Mouse (Mus musculus) ES-E14 (cell line): Measurements from ENCODE around the gene Epas1. TPM values are rescaled to one million over a fixed set of nuclear protein-coding genes. Genes with fewer than 3 reads are reported as not detected.
A peak's percentile ranks its signal among the peaks of the same experiment; 100 is the strongest.

ENCODE experiments used
- DNase-seq: peaks from one replicate; pipeline ENCODE4 v3.0.0-alpha.2; 2013; ENCODE audit warnings: low read depth, low spot score
- H3K27ac ChIP-seq: 2 replicates; pipeline ENCODE4 v1.5.1; 2012; ENCODE audit warnings: low read depth, mild to moderate bottlenecking, low read length, moderate library complexity, mixed read lengths; ENCODE audit not compliant: poor library complexity, insufficient read depth, severe bottlenecking
- H3K36me3 ChIP-seq: 2 replicates; pipeline ENCODE4 v1.6.1; 2012; ENCODE audit warnings: mild to moderate bottlenecking, low read length, moderate library complexity, mixed read lengths; ENCODE audit not compliant: control insufficient read depth, poor library complexity, insufficient read depth, severe bottlenecking
- H3K4me1 ChIP-seq, 2 experiments: fragments of 150-350 bp in 1 of 2; sonication (generic) in 1 of 2; 2 replicates each; pipeline ENCODE4 v1.6.1; 2012; ENCODE audit warnings: low read length in 2 of 2, mild to moderate bottlenecking in 1 of 2, mixed read lengths in 1 of 2; ENCODE audit not compliant: control insufficient read depth in 2 of 2, insufficient read depth in 2 of 2, poor library complexity in 1 of 2
- H3K4me3 ChIP-seq, 2 experiments: fragments of 150-350 bp in 1 of 2; sonication (generic) in 1 of 2; 2 replicates each; pipeline ENCODE4 v1.5.1; 2012; ENCODE audit warnings: low read length in 2 of 2, low read depth in 1 of 2, mild to moderate bottlenecking in 1 of 2, mixed read lengths in 1 of 2; ENCODE audit not compliant: insufficient read depth in 1 of 2, poor library complexity in 1 of 2, severe bottlenecking in 1 of 2
- H3K9ac ChIP-seq: 2 replicates; pipeline ENCODE4 v1.6.1; 2012; ENCODE audit warnings: low read depth, mild to moderate bottlenecking, low read length, mixed read lengths; ENCODE audit not compliant: poor library complexity, insufficient read depth, severe bottlenecking
- H3K9me3 ChIP-seq: fragments of 150-350 bp; sonication (generic); 2 replicates; pipeline ENCODE4 v1.6.1; 2012; ENCODE audit warnings: low read depth, mild to moderate bottlenecking, low read length; ENCODE audit not compliant: control insufficient read depth, insufficient read depth
- CHD2 ChIP-seq: IDR thresholded peaks from 2 replicates; pipeline ENCODE4 v1.6.1; 2014; ENCODE audit warnings: mild to moderate bottlenecking, low read depth, low read length, inconsistent platforms
- HCFC1 ChIP-seq: IDR thresholded peaks from 2 replicates; pipeline ENCODE4 v1.6.1; 2012; ENCODE audit warnings: low read length, inconsistent platforms, borderline replicate concordance; ENCODE audit not compliant: insufficient read depth
- MAFK ChIP-seq: IDR thresholded peaks from 2 replicates; pipeline ENCODE4 v1.6.1; 2014; ENCODE audit warnings: mild to moderate bottlenecking, low read depth, low read length, inconsistent platforms; ENCODE audit not compliant: insufficient read depth
- ZC3H11A ChIP-seq: IDR thresholded peaks from 2 replicates; pipeline ENCODE4 v1.6.1; 2012; ENCODE audit warnings: low read depth, mild to moderate bottlenecking, inconsistent platforms, low read length, borderline replicate concordance
- ZNF384 ChIP-seq: IDR thresholded peaks from 2 replicates; pipeline ENCODE4 v1.6.1; 2012; ENCODE audit warnings: low read depth, low read length, inconsistent platforms
- in situ Hi-C, 2 experiments: fragments of 600-800 bp; cut with MboI; formaldehyde crosslinking; loops; one replicate each; pipeline ENCODE4 v1.15.1; 2025; ENCODE audit warnings: low sequenced_read_pairs in 2 of 2, inconsistent platforms in 1 of 2; ENCODE audit not compliant: unreplicated experiment in 2 of 2
- total RNA-seq: library from RNA; depleted of rRNA; stranded (reverse); fragments of 300-350 nt; gene quantifications from 2 replicates; pipeline ENCODE4 v1.2.3, GENCODE M21; 2012

The Epas1 gene
- total RNA-seq, 1 experiment, result 9.5 TPM

- Histone ChIP-seq H3K4me1 (peaks cover 13 to 17% of the 10 kb centered on the region in 2 experiments), H3K9ac (no peak overlapping the region), H3K4me3 (no peak overlapping the region), H3K27ac (no peak overlapping the region), H3K9me3 (no peaks in the 10 kb centered on the region), H3K36me3 (peaks cover 4% of the 10 kb centered on the region; the same call in 1 of the 2 replicates)
- no peak for TF ChIP-seq CHD2
- no peak for TF ChIP-seq MAFK
- in situ Hi-C loops, result no loop called here
- no peak for DNase-seq
Measured at GRCm38 (mm10) chr17:86798460-86798859, 45.0 kb downstream of the Epas1 start.

- in situ Hi-C loops, result no loop called here
- Histone ChIP-seq H3K9ac (no peak overlapping the region), H3K27ac (no peak overlapping the region), H3K36me3 (peaks cover 4% of the 10 kb centered on the region; the same call in 1 of the 2 replicates), H3K9me3 (no peaks in the 10 kb centered on the region), H3K4me3 (no peak overlapping the region), H3K4me1 (peaks cover 13 to 17% of the 10 kb centered on the region in 2 experiments)
- no peak for TF ChIP-seq ZNF384
- no peak for TF ChIP-seq CHD2
- TF ChIP-seq MAFK, result no peak
- TF ChIP-seq HCFC1, result no peak
- TF ChIP-seq ZC3H11A, result no peak
- no peak for DNase-seq
Measured at GRCm38 (mm10) chr17:86798951-86799350, 45.5 kb downstream of the Epas1 start.

- H3K4me1 ChIP-seq, result peaks cover 13 to 17% of the 10 kb centered on the region in 2 experiments
- no peak overlapping the region for H3K9ac ChIP-seq
- no peaks in the 10 kb centered on the region for H3K9me3 ChIP-seq
- no peak overlapping the region for H3K27ac ChIP-seq
- TF ChIP-seq MAFK (no peak), CHD2 (no peak), ZNF384 (no peak), ZC3H11A (no peak), HCFC1 (no peak)
- H3K36me3 ChIP-seq, result peaks cover 6% of the 10 kb centered on the region
- H3K4me3 ChIP-seq, result no peak overlapping the region
- in situ Hi-C loops, result no loop called here
- DNase-seq, result no peak
Measured at GRCm38 (mm10) chr17:86800535-86800934, 47.0 kb downstream of the Epas1 start.

- Histone ChIP-seq H3K9me3 (no peaks in the 10 kb centered on the region), H3K9ac (0 out of 2 replicates have a peak overlapping the region, but pooled peaks have one; percentile 4), H3K36me3 (peaks cover 12% of the 10 kb centered on the region), H3K27ac (no peak overlapping the region), H3K4me1 (peaks cover 13 to 17% of the 10 kb centered on the region in 2 experiments), H3K4me3 (no peak overlapping the region)
- TF ChIP-seq ZC3H11A (no peak), MAFK (no peak), ZNF384 (no peak), CHD2 (no peak), HCFC1 (no peak)
- DNase-seq, result no peak
- in situ Hi-C loops, result no loop called here
Measured at GRCm38 (mm10) chr17:86801213-86801815, 47.8 kb downstream of the Epas1 start.

GRCm38 (mm10) chr17:86801876-86802275, 48.4 kb downstream of the Epas1 start:
- Histone ChIP-seq H3K9ac (no peak overlapping the region), H3K4me1 (peaks cover 13 to 17% of the 10 kb centered on the region in 2 experiments), H3K4me3 (no peak overlapping the region), H3K27ac (no peak overlapping the region), H3K9me3 (no peaks in the 10 kb centered on the region), H3K36me3 (peaks cover 17% of the 10 kb centered on the region)
- TF ChIP-seq HCFC1 (no peak), CHD2 (no peak), ZNF384 (no peak), ZC3H11A (no peak)
- in situ Hi-C loops, result no loop called here
- no peak for DNase-seq
